Mouse (Mus musculus) splenic B cell, adult 2 months (primary cell): Measurements from ENCODE around the gene Comp.

Experiments
- DNase-seq: peaks from one replicate; pipeline ENCODE4 v3.0.0-alpha.2; 2011; ENCODE audit warnings: low read depth, low spot score
- H3K27me3 ChIP-seq: 2 replicates; pipeline ENCODE4 v1.6.1; 2012; ENCODE audit warnings: mild to moderate bottlenecking, low read length, moderate library complexity, mixed read lengths; ENCODE audit not compliant: control insufficient read depth, poor library complexity, insufficient read depth, severe bottlenecking
- H3K36me3 ChIP-seq: 2 replicates; pipeline ENCODE4 v1.6.1; 2012; ENCODE audit warnings: mild to moderate bottlenecking, low read length, moderate library complexity, mixed read lengths; ENCODE audit not compliant: control insufficient read depth, poor library complexity, insufficient read depth, severe bottlenecking

Comp gene

GRCm38 (mm10) chr8:70370476-70370875 lies 2.9 kb upstream of the Comp start:
- Histone ChIP-seq H3K36me3 (no peaks in the 10 kb centered on the region), H3K27me3 (peaks cover 2% of the 10 kb centered on the region; the same call in 1 of the 2 replicates)
- no peak for DNase-seq

GRCm38 (mm10) chr8:70371951-70372350 lies 1.4 kb upstream of the Comp start:
- no peak for DNase-seq
- Histone ChIP-seq H3K36me3 (no peaks in the 10 kb centered on the region), H3K27me3 (peaks cover 2% of the 10 kb centered on the region; the same call in 1 of the 2 replicates)

- DNase-seq = peak; percentile 73
Measured at GRCm38 (mm10) chr8:70374318-70374927, 1.1 kb downstream of the Comp start.

GRCm38 (mm10) chr8:70375212-70375859 lies 2.0 kb downstream of the Comp start:
- peak; percentile 38 for DNase-seq
- H3K27me3 ChIP-seq = peaks cover 2% of the 10 kb centered on the region; the same call in 1 of the 2 replicates
- H3K36me3 ChIP-seq = no peaks in the 10 kb centered on the region

More at GRCm38 (mm10) chr8:70374318-70374927, 1.1 kb downstream of the Comp start:
- Histone ChIP-seq H3K27me3 (peaks cover 2% of the 10 kb centered on the region; the same call in 1 of the 2 replicates), H3K36me3 (no peaks in the 10 kb centered on the region)

GRCm38 (mm10) chr8:70376275-70376741 lies 3.0 kb downstream of the Comp start:
- no peak for DNase-seq
- no peaks in the 10 kb centered on the region for H3K36me3 ChIP-seq
- H3K27me3 ChIP-seq = peaks cover 2% of the 10 kb centered on the region; the same call in 1 of the 2 replicates

- Histone ChIP-seq H3K36me3 (no peaks in the 10 kb centered on the region), H3K27me3 (no peaks in the 10 kb centered on the region)
- DNase-seq = peak; percentile 26
Measured at GRCm38 (mm10) chr8:70377049-70377448, 3.7 kb downstream of the Comp start.

- no peak for DNase-seq
- Histone ChIP-seq H3K27me3 (no peaks in the 10 kb centered on the region), H3K36me3 (no peaks in the 10 kb centered on the region)
Measured at GRCm38 (mm10) chr8:70380069-70380468, 6.7 kb downstream of the Comp start.

GRCm38 (mm10) chr8:70383287-70383686 lies 9.9 kb downstream of the Comp start:
- peak; percentile 73 for DNase-seq
- peaks cover 2% of the 10 kb centered on the region for H3K36me3 ChIP-seq

GRCm38 (mm10) chr8:70389678-70390077 lies 16.3 kb downstream of the Comp start:
- H3K27me3 ChIP-seq = no peaks in the 10 kb centered on the region
- no peak for DNase-seq
- H3K36me3 ChIP-seq = peaks cover 2% of the 10 kb centered on the region

More at GRCm38 (mm10) chr8:70383287-70383686, 9.9 kb downstream of the Comp start:
- no peaks in the 10 kb centered on the region for H3K27me3 ChIP-seq

- no peaks in the 10 kb centered on the region for H3K36me3 ChIP-seq
- DNase-seq = no peak
- H3K27me3 ChIP-seq = no peaks in the 10 kb centered on the region
Measured at GRCm38 (mm10) chr8:70393087-70393486, 19.7 kb downstream of the Comp start.

- no peaks in the 10 kb centered on the region for H3K27me3 ChIP-seq
- no peak for DNase-seq
- no peaks in the 10 kb centered on the region for H3K36me3 ChIP-seq
Measured at GRCm38 (mm10) chr8:70394269-70394998, 21.1 kb downstream of the Comp start.

GRCm38 (mm10) chr8:70395649-70396048 lies 22.3 kb downstream of the Comp start:
- no peaks in the 10 kb centered on the region for H3K36me3 ChIP-seq
- no peaks in the 10 kb centered on the region for H3K27me3 ChIP-seq
- no peak for DNase-seq

GRCm38 (mm10) chr8:70396184-70396583 lies 22.8 kb downstream of the Comp start:
- no peak for DNase-seq
- Histone ChIP-seq H3K36me3 (no peaks in the 10 kb centered on the region), H3K27me3 (no peaks in the 10 kb centered on the region)

GRCm38 (mm10) chr8:70397611-70398563 lies 24.5 kb downstream of the Comp start:
- Histone ChIP-seq H3K27me3 (no peaks in the 10 kb centered on the region), H3K36me3 (no peaks in the 10 kb centered on the region)
- no peak for DNase-seq
